In genomic region chr9:16029066-16029465, GRCm38 (mm10) we compare ENCODE assay signal across 18 mouse cellular contexts.
A peak's percentile ranks its signal among the peaks of the same experiment; 100 is the strongest.
DNase-seq lines count a peak whose midpoint lies in the region; ATAC-seq and TF ChIP-seq lines count a peak whose summit lies in the region.
"Had no signal": no experiment of that assay in that cellular context is flagged by ENCODE, and none has a peak within 500 bp of the region (broad histone marks: within the 10 kb centered on the region; RNA-seq: fewer than 3 reads in every experiment).

No protein-coding gene starts in this region.

- no peak for DNase-seq in frontal cortex, postnatal 10 days (ENCODE audit: low spot score in 2 of 2)
- DNase-seq in layer of hippocampus, adult 2 months (ENCODE audit: low spot score in 2 of 2), result peak; percentile 35 to 54
- DNase-seq in layer of hippocampus, postnatal 10 days (ENCODE audit: low spot score in 2 of 2), result no peak
- DNase-seq in brain, embryonic 14.5 days (ENCODE audit: low read depth), result peak; percentile 51
- peak; percentile 63 for DNase-seq in layer of hippocampus, adult 9-10 months (ENCODE audit: low spot score)
- no peak for DNase-seq in urinary bladder, postnatal 36 days (ENCODE audit: low spot score in 2 of 2)
- DNase-seq: adrenal gland, postnatal 25 days; B cell, adult 2 months; cerebellum, adult 18-20 months; kidney, adult 11 months; thymus, adult 2 months had no signal

- TF ChIP-seq POLR2A in brain, embryonic 14.5 days (IDR thresholded peaks at IDR 0.05; ENCODE audit: borderline replicate concordance, extremely low read depth, insufficient read depth, insufficient read length, poor library complexity, severe bottlenecking), result no peak

- no peak for TF ChIP-seq CTCF in layer of hippocampus, adult 2 months (conservative IDR thresholded peaks at IDR 0.05)
- no peak for TF ChIP-seq CTCF in brain, embryonic 14.5 days (IDR thresholded peaks at IDR 0.05; ENCODE audit: borderline replicate concordance, extremely low read depth, insufficient read depth, insufficient read length)

- peak; percentile 68 for ATAC-seq in frontal cortex, adult (ENCODE audit: low TSS enrichment)

- H3K4me3 ChIP-seq in layer of hippocampus, adult 2 months, result peak overlapping the region; percentile 19
- H3K4me3 ChIP-seq: heart, embryonic 12.5 days; liver, embryonic 15.5 days; midbrain, embryonic 12.5 days; neural tube, embryonic 13.5 days; stomach, embryonic 15.5 days had no signal

- peak overlapping the region; percentile 32; the same call in 1 of the 2 replicates for H3K27ac ChIP-seq in layer of hippocampus, adult 2 months
- H3K27ac ChIP-seq: liver, embryonic 15.5 days; macrophage; midbrain, embryonic 12.5 days; stomach, embryonic 15.5 days had no signal

Comparison
In these comparisons a context has a peak if more than half of its experiments do, and no peak if none do; other contexts are left out.
1. DNase-seq: peak in layer of hippocampus, adult 2 months (2 of 2), brain, embryonic 14.5 days (single experiment) and layer of hippocampus, adult 9-10 months (single experiment); none in frontal cortex, postnatal 10 days (0 of 2), layer of hippocampus, postnatal 10 days (0 of 2) and urinary bladder, postnatal 36 days (0 of 2).